Mouse (Mus musculus): ENCODE results near the gene 1700016H13Rik.

1700016H13Rik gene

GRCm38 (mm10) chr5:103605707-103606106 is 50.1 kb downstream of the 1700016H13Rik start:
- no peak for DNase-seq (ENCODE audit: low spot score in 2 of 2)

DNA sequence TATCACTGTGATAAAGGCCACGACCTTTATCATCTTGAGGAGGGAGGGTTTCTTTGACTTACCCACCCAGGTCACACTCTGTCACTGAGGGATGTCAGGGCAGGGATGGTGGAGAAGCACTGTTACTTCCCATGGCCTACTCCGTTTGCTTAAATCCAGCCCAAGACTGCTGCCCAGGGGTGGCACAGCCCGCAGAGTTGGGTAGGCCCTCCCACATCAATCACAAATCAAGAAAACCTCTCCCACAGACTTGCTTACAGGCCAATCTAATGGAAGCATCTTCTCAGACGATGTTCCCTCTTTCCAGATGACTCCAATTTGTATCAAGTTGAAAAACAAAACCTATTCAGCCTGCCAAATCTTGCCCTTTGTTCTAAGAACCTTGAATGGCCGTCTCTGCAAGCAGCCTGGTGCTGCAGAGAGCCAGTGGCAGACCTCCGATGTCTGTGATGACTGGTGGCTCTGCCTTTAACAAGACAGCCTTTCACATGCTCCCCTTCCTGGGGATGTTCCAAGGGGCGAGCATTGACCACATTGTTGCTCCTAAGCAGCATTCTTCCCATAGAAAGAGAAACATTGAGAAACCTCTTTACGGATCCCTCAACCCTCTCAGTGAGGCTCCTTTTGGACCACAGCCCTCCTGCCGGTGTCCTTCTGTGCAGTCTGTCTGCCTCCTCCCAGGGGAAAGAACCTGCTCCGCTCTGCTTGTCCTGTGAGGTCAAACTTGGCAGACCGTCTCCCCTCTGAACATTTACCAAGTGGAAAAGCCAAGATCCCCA is 52.5 kb downstream of the 1700016H13Rik start:
- DNase-seq (ENCODE audit: low spot score in 2 of 2) = no peak

- DNase-seq (ENCODE audit: low spot score in 2 of 2) = no peak
Observed at GRCm38 (mm10) chr5:103598881-103599280, 56.9 kb downstream of the 1700016H13Rik start.

GRCm38 (mm10) chr5:103598264-103598663 is 57.5 kb downstream of the 1700016H13Rik start:
- no peak for DNase-seq (ENCODE audit: low spot score in 2 of 2)

All from urinary bladder, adult 18-20 months (tissue).